Mouse (Mus musculus) liver, adult 2 months (tissue): ENCODE results near the gene Cuedc1.

Experiments
- CTCF ChIP-seq: fragments of 200-500 bp; IDR thresholded peaks from 2 replicates; pipeline ENCODE4 v1.5.1; 2011; ENCODE audit warnings: low read depth, low read length, control low read depth
- POLR2A ChIP-seq: fragments of 200-500 bp; IDR thresholded peaks from 2 replicates; pipeline ENCODE4 v1.6.1; 2011; ENCODE audit warnings: low read length, control low read depth; ENCODE audit not compliant: insufficient read depth; ENCODE audit errors: extremely low read depth

- no peak for TF ChIP-seq CTCF
- TF ChIP-seq POLR2A = no peak
Measured at GRCm38 (mm10) chr11:88207697-88208096, 109.8 kb downstream of the Cuedc1 start.
